Comparison of ENCODE assay signal across 23 mouse cellular contexts in the genomic region with DNA sequence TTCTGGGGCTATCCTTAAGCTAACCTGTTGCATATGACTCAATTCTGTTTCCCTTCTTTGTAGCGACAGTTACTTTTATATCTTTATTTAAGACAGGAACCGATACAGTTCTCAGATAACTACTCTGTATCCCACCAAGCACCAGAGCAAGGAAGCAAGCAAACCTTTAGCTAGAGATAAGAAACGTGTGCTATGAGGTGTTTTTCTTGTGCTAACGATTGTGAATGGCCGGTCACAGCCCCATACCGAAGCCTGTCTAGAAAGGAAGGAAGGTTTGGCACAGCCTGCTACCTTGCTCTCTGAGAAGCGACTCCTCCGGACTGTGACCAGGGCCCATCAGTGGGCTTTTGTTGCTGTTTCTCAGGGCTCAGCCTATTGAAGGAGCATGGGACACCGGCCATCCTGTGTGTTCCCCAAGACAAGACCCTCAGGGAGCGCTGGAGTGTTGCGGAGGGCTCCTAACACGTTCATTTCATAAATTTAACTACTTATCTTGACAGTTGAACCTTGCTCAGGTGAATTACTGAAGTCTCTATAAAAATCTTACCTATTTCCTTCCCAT.
DNase-seq lines count a peak whose midpoint lies in the region; ATAC-seq lines count a peak whose summit lies in the region.
"Had no signal": no experiment of that assay in that cellular context is flagged by ENCODE, and none has a peak within 500 bp of the region (broad histone marks: within the 10 kb centered on the region; RNA-seq: fewer than 3 reads in every experiment).

No protein-coding gene starts in this region.

- H3K9me3 ChIP-seq in neural tube, embryonic 15.5 days (replicated peaks): peaks cover 6% of the 10 kb centered on the region; the same call in 1 of the 2 replicates
- H3K9me3 ChIP-seq in forebrain, embryonic 16.5 days (ENCODE audit: control insufficient read depth, low read length): peaks cover 7% of the 10 kb centered on the region; the same call in 1 of the 2 replicates

- peak; percentile 76 for DNase-seq in heart, adult 11 months
- DNase-seq in heart, adult 9 months (ENCODE audit: low spot score in 2 of 2): no peak
- peak; percentile 20 for DNase-seq in neural tube, embryonic 10.5 days (ENCODE audit: extremely low spot score, low spot score)
- DNase-seq in spleen, postnatal 14 days (ENCODE audit: low spot score in 2 of 2): no peak
- no peak for DNase-seq in retina, postnatal 1 day
- no peak for DNase-seq in cerebellum, adult 18-20 months
- DNase-seq: adrenal gland, adult 8-10 months; cerebellum, adult 11 months; cerebellum, postnatal 25 days; gastrocnemius, adult 2 months; heart, adult 2 months; heart, postnatal 36 days; liver; liver, postnatal 0 days; lung, postnatal 14 days; right cerebral cortex, postnatal 25 days; thymus, postnatal 14 days had no signal

- no peak overlapping the region for H3K4me2 ChIP-seq in neural tube, embryonic 15.5 days
- H3K4me2 ChIP-seq in forebrain, embryonic 16.5 days (ENCODE audit: low read length): no peak overlapping the region
- H3K4me2 ChIP-seq: embryonic facial prominence, embryonic 13.5 days; kidney, embryonic 15.5 days had no signal

- WGBS in neural tube, embryonic 15.5 days: 32% methylated on average over 12 of the region's 12 CpGs
- WGBS in forebrain, embryonic 16.5 days: 20% methylated on average over 12 of the region's 12 CpGs

- no peak for ATAC-seq in neural tube, embryonic 15.5 days (ENCODE audit: low FRiP score)
- ATAC-seq in forebrain, embryonic 16.5 days: no peak
- ATAC-seq: inflammation-experienced regulatory T-cells, adult 6 months; liver, postnatal 0 days had no signal

- no peak overlapping the region for H3K9ac ChIP-seq in neural tube, embryonic 15.5 days (replicated peaks)
- no peak overlapping the region for H3K9ac ChIP-seq in forebrain, embryonic 16.5 days (replicated peaks; ENCODE audit: low read depth, low read length)
- H3K9ac ChIP-seq: embryonic facial prominence, embryonic 13.5 days; kidney, embryonic 15.5 days; liver, postnatal 0 days had no signal

- H3K4me3 ChIP-seq in neural tube, embryonic 15.5 days (replicated peaks): no peak overlapping the region
- H3K4me3 ChIP-seq in forebrain, embryonic 16.5 days (replicated peaks; ENCODE audit: low read length): no peak overlapping the region
- H3K4me3 ChIP-seq: embryonic facial prominence, embryonic 13.5 days; gastrocnemius, adult 2 months; heart, adult 2 months; kidney, embryonic 15.5 days; megakaryocyte, embryonic 14.5 days had no signal

- H3K4me1 ChIP-seq in neural tube, embryonic 15.5 days: peaks cover 4% of the 10 kb centered on the region; the same call in 1 of the 2 replicates
- peaks cover 4% of the 10 kb centered on the region; the same call in 1 of the 2 replicates for H3K4me1 ChIP-seq in forebrain, embryonic 16.5 days (replicated peaks; ENCODE audit: control insufficient read depth, insufficient read depth, low read length)
- H3K4me1 ChIP-seq: kidney, embryonic 15.5 days; megakaryocyte, embryonic 14.5 days had no signal

- no peaks in the 10 kb centered on the region for H3K27me3 ChIP-seq in neural tube, embryonic 15.5 days (replicated peaks)
- no peaks in the 10 kb centered on the region for H3K27me3 ChIP-seq in forebrain, embryonic 16.5 days (replicated peaks; ENCODE audit: control insufficient read depth, insufficient read depth, low read length)
- H3K27me3 ChIP-seq: embryonic facial prominence, embryonic 13.5 days; kidney, embryonic 15.5 days; megakaryocyte, embryonic 14.5 days had no signal

- no peaks in the 10 kb centered on the region for H3K36me3 ChIP-seq in neural tube, embryonic 15.5 days
- H3K36me3 ChIP-seq in forebrain, embryonic 16.5 days (ENCODE audit: control insufficient read depth, insufficient read depth): no peaks in the 10 kb centered on the region
- H3K36me3 ChIP-seq: embryonic facial prominence, embryonic 13.5 days; kidney, embryonic 15.5 days had no signal

- no peak overlapping the region for H3K27ac ChIP-seq in neural tube, embryonic 15.5 days (replicated peaks)
- 0 out of 2 replicates have a peak overlapping the region, but pooled peaks have one; percentile 12 for H3K27ac ChIP-seq in forebrain, embryonic 16.5 days (ENCODE audit: low read length)
- H3K27ac ChIP-seq: embryonic facial prominence, embryonic 13.5 days; gastrocnemius, adult 2 months; heart, adult 2 months; kidney, embryonic 15.5 days had no signal

Comparison
In these comparisons a context has a peak if more than half of its experiments do, and no peak if none do; other contexts are left out.
1. DNase-seq: peak in heart, adult 11 months (single experiment) and neural tube, embryonic 10.5 days (single experiment); none in heart, adult 9 months (0 of 2), spleen, postnatal 14 days (0 of 2), retina, postnatal 1 day (single experiment) and cerebellum, adult 18-20 months (0 of 2).